Mouse (Mus musculus): Measurements from ENCODE around the gene Fkbp3. TPM values are rescaled to one million over a fixed set of nuclear protein-coding genes. Genes with fewer than 3 reads are reported as not detected.

Gene Fkbp3
- polyA plus RNA-seq, 1 experiment from 2014 or later = 510 TPM

GRCm38 (mm10) chr12:65075733-65076310 lies 2.0 kb upstream of the Fkbp3 start:
- ATAC-seq (replicated peaks; ENCODE audit: insufficient number of reproducible peaks, low FRiP score, low TSS enrichment) = no peak; the same call in 1 of the 2 replicates
- H3K9me3 ChIP-seq (replicated peaks; ENCODE audit: control insufficient read depth, low read length) = no peaks in the 10 kb centered on the region

GRCm38 (mm10) chr12:65075085-65075732 lies 1.4 kb upstream of the Fkbp3 start, which contains the start of gene Fancm:
Gene Fancm (plus strand): TSS chr12:65075603.
- H3K27ac ChIP-seq (ENCODE audit: low read depth, low read length) = peak within 1 kb of the TSS; percentile 84
- no peaks in the 10 kb centered on the region for H3K9me3 ChIP-seq (replicated peaks; ENCODE audit: control insufficient read depth, low read length)
- peak within 1 kb of the TSS; percentile 83 for H3K9ac ChIP-seq (ENCODE audit: low read depth, low read length)
- H3K36me3 ChIP-seq (ENCODE audit: control insufficient read depth, insufficient read depth, low read length) = no peaks in the 10 kb centered on the region
- 2% methylated on average over 39 of the region's 39 CpGs for WGBS (ENCODE audit: insufficient replicate concordance)
- peaks cover 10% of the 10 kb centered on the region; the same call in 1 of the 2 replicates for H3K4me1 ChIP-seq (ENCODE audit: control insufficient read depth, insufficient read depth, low read length)
- ATAC-seq (replicated peaks; ENCODE audit: insufficient number of reproducible peaks, low FRiP score, low TSS enrichment) = peak; percentile 48
- peak within 1 kb of the TSS; percentile 95 for H3K4me2 ChIP-seq
- H3K27me3 ChIP-seq (ENCODE audit: control insufficient read depth, insufficient read depth, low read length) = no peaks in the 10 kb centered on the region
- peak within 1 kb of the TSS; percentile 90 for H3K4me3 ChIP-seq (ENCODE audit: low read depth, low read length)

More at GRCm38 (mm10) chr12:65075733-65076310, 2.0 kb upstream of the Fkbp3 start:
- Histone ChIP-seq H3K4me3 (ENCODE audit: low read depth, low read length) (peak overlapping the region; percentile 90), H3K27me3 (ENCODE audit: control insufficient read depth, insufficient read depth, low read length) (no peaks in the 10 kb centered on the region), H3K4me1 (ENCODE audit: control insufficient read depth, insufficient read depth, low read length) (peaks cover 10% of the 10 kb centered on the region; the same call in 1 of the 2 replicates), H3K9ac (ENCODE audit: low read depth, low read length) (peak overlapping the region; percentile 83), H3K4me2 (peak overlapping the region; percentile 95), H3K36me3 (ENCODE audit: control insufficient read depth, insufficient read depth, low read length) (no peaks in the 10 kb centered on the region), H3K27ac (ENCODE audit: low read depth, low read length) (peak overlapping the region; percentile 84)
- WGBS (ENCODE audit: insufficient replicate concordance) = under 1% methylated on average over 41 of the region's 41 CpGs

GRCm38 (mm10) chr12:65074651-65075050 lies 844 bp upstream of the Fkbp3 start:
- Histone ChIP-seq H3K4me2 (peak overlapping the region; percentile 95), H3K36me3 (ENCODE audit: control insufficient read depth, insufficient read depth, low read length) (no peaks in the 10 kb centered on the region), H3K27me3 (ENCODE audit: control insufficient read depth, insufficient read depth, low read length) (no peaks in the 10 kb centered on the region), H3K9ac (ENCODE audit: low read depth, low read length) (no peak overlapping the region; the same call in 1 of the 2 replicates), H3K27ac (ENCODE audit: low read depth, low read length) (peak overlapping the region; percentile 54), H3K9me3 (replicated peaks; ENCODE audit: control insufficient read depth, low read length) (no peaks in the 10 kb centered on the region), H3K4me3 (ENCODE audit: low read depth, low read length) (peak overlapping the region; percentile 90), H3K4me1 (ENCODE audit: control insufficient read depth, insufficient read depth, low read length) (peaks cover 10% of the 10 kb centered on the region; the same call in 1 of the 2 replicates)
- ATAC-seq (replicated peaks; ENCODE audit: insufficient number of reproducible peaks, low FRiP score, low TSS enrichment) = no peak
- WGBS (ENCODE audit: insufficient replicate concordance) = 38% methylated on average over 7 of the region's 7 CpGs

- 0 out of 2 replicates have a peak, but pooled peaks cover 4% of the 10 kb centered on the region for H3K36me3 ChIP-seq (ENCODE audit: control insufficient read depth, insufficient read depth, low read length)
- 6% methylated on average over 21 of the region's 21 CpGs for WGBS (ENCODE audit: insufficient replicate concordance)
- ATAC-seq (replicated peaks; ENCODE audit: insufficient number of reproducible peaks, low FRiP score, low TSS enrichment) = peak; percentile 51
- peak overlapping the region; percentile 90 for H3K4me3 ChIP-seq (ENCODE audit: low read depth, low read length)
- no peaks in the 10 kb centered on the region for H3K9me3 ChIP-seq (replicated peaks; ENCODE audit: control insufficient read depth, low read length)
- no peaks in the 10 kb centered on the region for H3K27me3 ChIP-seq (ENCODE audit: control insufficient read depth, insufficient read depth, low read length)
- H3K27ac ChIP-seq (ENCODE audit: low read depth, low read length) = peak overlapping the region; percentile 85
- peaks cover 10% of the 10 kb centered on the region; the same call in 1 of the 2 replicates for H3K4me1 ChIP-seq (ENCODE audit: control insufficient read depth, insufficient read depth, low read length)
- H3K9ac ChIP-seq (ENCODE audit: low read depth, low read length) = peak overlapping the region; percentile 94
- H3K4me2 ChIP-seq = peak overlapping the region; percentile 95
These were observed 746 bp downstream of the Fkbp3 start for GRCm38 (mm10) chr12:65072911-65073610.

GRCm38 (mm10) chr12:65068409-65068808 lies 5.4 kb downstream of the Fkbp3 start:
- 63% methylated on average over 4 of the region's 4 CpGs for WGBS (ENCODE audit: insufficient replicate concordance)
- Histone ChIP-seq H3K9ac (ENCODE audit: low read depth, low read length) (no peak overlapping the region), H3K27ac (ENCODE audit: low read depth, low read length) (no peak overlapping the region), H3K4me2 (no peak overlapping the region), H3K27me3 (ENCODE audit: control insufficient read depth, insufficient read depth, low read length) (no peaks in the 10 kb centered on the region), H3K9me3 (replicated peaks; ENCODE audit: control insufficient read depth, low read length) (no peaks in the 10 kb centered on the region), H3K4me3 (ENCODE audit: low read depth, low read length) (no peak overlapping the region), H3K36me3 (ENCODE audit: control insufficient read depth, insufficient read depth, low read length) (peaks cover 6% of the 10 kb centered on the region; the same call in 1 of the 2 replicates), H3K4me1 (ENCODE audit: control insufficient read depth, insufficient read depth, low read length) (no peaks in the 10 kb centered on the region)
- no peak for ATAC-seq (replicated peaks; ENCODE audit: insufficient number of reproducible peaks, low FRiP score, low TSS enrichment)

- 67% methylated on average over 3 of the region's 3 CpGs for WGBS (ENCODE audit: insufficient replicate concordance)
- H3K9ac ChIP-seq (ENCODE audit: low read depth, low read length) = no peak overlapping the region
These were observed 7.6 kb downstream of the Fkbp3 start for GRCm38 (mm10) chr12:65066234-65066633.

GRCm38 (mm10) chr12:65065241-65065640 lies 8.6 kb downstream of the Fkbp3 start:
- 66% methylated on average over 2 of the region's 2 CpGs for WGBS (ENCODE audit: insufficient replicate concordance)
- H3K36me3 ChIP-seq (ENCODE audit: control insufficient read depth, insufficient read depth, low read length) = peaks cover 14% of the 10 kb centered on the region

More at GRCm38 (mm10) chr12:65066234-65066633, 7.6 kb downstream of the Fkbp3 start:
- no peak for ATAC-seq (replicated peaks; ENCODE audit: insufficient number of reproducible peaks, low FRiP score, low TSS enrichment)
- no peak overlapping the region for H3K4me3 ChIP-seq (ENCODE audit: low read depth, low read length)
- H3K36me3 ChIP-seq (ENCODE audit: control insufficient read depth, insufficient read depth, low read length) = peaks cover 11% of the 10 kb centered on the region
- no peaks in the 10 kb centered on the region for H3K4me1 ChIP-seq (ENCODE audit: control insufficient read depth, insufficient read depth, low read length)
- H3K27ac ChIP-seq (ENCODE audit: low read depth, low read length) = no peak overlapping the region
- H3K9me3 ChIP-seq (replicated peaks; ENCODE audit: control insufficient read depth, low read length) = no peaks in the 10 kb centered on the region
- no peak overlapping the region for H3K4me2 ChIP-seq
- no peaks in the 10 kb centered on the region for H3K27me3 ChIP-seq (ENCODE audit: control insufficient read depth, insufficient read depth, low read length)

GRCm38 (mm10) chr12:65061082-65061481 lies 12.7 kb downstream of the Fkbp3 start:
- peaks cover 16% of the 10 kb centered on the region for H3K36me3 ChIP-seq (ENCODE audit: control insufficient read depth, insufficient read depth, low read length)
- H3K9me3 ChIP-seq (replicated peaks; ENCODE audit: control insufficient read depth, low read length) = no peaks in the 10 kb centered on the region
- H3K27ac ChIP-seq (ENCODE audit: low read depth, low read length) = no peak overlapping the region
- no peaks in the 10 kb centered on the region for H3K4me1 ChIP-seq (ENCODE audit: control insufficient read depth, insufficient read depth, low read length)
- no peak overlapping the region for H3K4me2 ChIP-seq
- no peaks in the 10 kb centered on the region for H3K27me3 ChIP-seq (ENCODE audit: control insufficient read depth, insufficient read depth, low read length)
- ATAC-seq (replicated peaks; ENCODE audit: insufficient number of reproducible peaks, low FRiP score, low TSS enrichment) = no peak
- no peak overlapping the region for H3K9ac ChIP-seq (ENCODE audit: low read depth, low read length)
- no peak overlapping the region for H3K4me3 ChIP-seq (ENCODE audit: low read depth, low read length)

More at GRCm38 (mm10) chr12:65065241-65065640, 8.6 kb downstream of the Fkbp3 start:
- Histone ChIP-seq H3K4me2 (no peak overlapping the region), H3K4me1 (ENCODE audit: control insufficient read depth, insufficient read depth, low read length) (no peaks in the 10 kb centered on the region), H3K27me3 (ENCODE audit: control insufficient read depth, insufficient read depth, low read length) (no peaks in the 10 kb centered on the region), H3K9ac (ENCODE audit: low read depth, low read length) (no peak overlapping the region), H3K9me3 (replicated peaks; ENCODE audit: control insufficient read depth, low read length) (no peaks in the 10 kb centered on the region), H3K27ac (ENCODE audit: low read depth, low read length) (no peak overlapping the region), H3K4me3 (ENCODE audit: low read depth, low read length) (no peak overlapping the region)
- ATAC-seq (replicated peaks; ENCODE audit: insufficient number of reproducible peaks, low FRiP score, low TSS enrichment) = no peak
